ENCODE assay signal across 22 mouse cellular contexts in the genomic region with DNA sequence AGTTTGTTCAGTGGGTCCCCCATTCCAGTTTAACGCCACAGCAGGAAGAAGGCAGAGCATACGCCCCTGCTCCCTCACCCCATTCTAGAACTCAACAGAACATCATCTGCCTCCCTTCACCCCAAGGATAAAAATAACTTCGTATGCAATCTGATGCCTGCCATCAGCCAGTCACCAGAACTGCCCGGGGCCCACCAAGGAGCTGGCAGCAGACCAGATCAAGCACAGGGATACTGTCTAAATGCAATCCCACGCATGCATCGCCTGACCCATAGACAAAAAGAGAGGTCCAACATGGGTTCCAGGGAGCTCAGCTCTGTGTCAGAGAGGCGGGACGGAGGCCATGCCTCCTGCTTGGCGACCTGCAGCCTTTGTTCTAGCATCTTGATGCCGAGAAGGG. TPM values are rescaled to one million over a fixed set of nuclear protein-coding genes. Genes with fewer than 3 reads are reported as not detected.
DNase-seq lines count a peak whose midpoint lies in the region; ATAC-seq and TF ChIP-seq lines count a peak whose summit lies in the region.
"Had no signal": no experiment of that assay in that cellular context is flagged by ENCODE, and none has a peak within 500 bp of the region (broad histone marks: within the 10 kb centered on the region; RNA-seq: fewer than 3 reads in every experiment).

No protein-coding gene starts in this region.

- intact Hi-C loops in heart, postnatal 10 days (cut with DNase I), result no loop called here

- H3K9ac ChIP-seq in forebrain, postnatal 0 days, result no peak overlapping the region
- H3K9ac ChIP-seq in heart, postnatal 0 days (replicated peaks; ENCODE audit: low read depth, low read length), result no peak overlapping the region
- no peak overlapping the region for H3K9ac ChIP-seq in limb, embryonic 13.5 days
- no peak overlapping the region for H3K9ac ChIP-seq in intestine, postnatal 0 days (ENCODE audit: low read depth, low read length)
- H3K9ac ChIP-seq: forebrain, embryonic 13.5 days had no signal

- no peak for DNase-seq in forebrain, embryonic 10.5 days (ENCODE audit: extremely low spot score, low spot score)
- DNase-seq in forebrain, postnatal 0 days, result no peak
- DNase-seq in heart, postnatal 0 days (ENCODE audit: low spot score), result peak; percentile 30
- DNase-seq in heart, postnatal 10 days, result no peak
- no peak for DNase-seq in embryonic facial prominence, embryonic 10.5 days (ENCODE audit: low spot score)
- no peak for DNase-seq in layer of hippocampus, adult 9-11 months
- DNase-seq: adrenal gland, postnatal 14 days; cerebellum, adult 11 months; gastrocnemius, postnatal 14 days; kidney, adult 18-20 months; liver; midbrain, embryonic 14.5 days; thymus, postnatal 14 days had no signal

- peak overlapping the region; percentile 51 for H3K27ac ChIP-seq in forebrain, embryonic 10.5 days
- no peak overlapping the region for H3K27ac ChIP-seq in forebrain, postnatal 0 days (ENCODE audit: low read depth, low read length)
- H3K27ac ChIP-seq in heart, postnatal 0 days (ENCODE audit: low read depth), result no peak overlapping the region
- H3K27ac ChIP-seq in embryonic facial prominence, embryonic 10.5 days (replicated peaks), result peak overlapping the region; percentile 67
- H3K27ac ChIP-seq in limb, embryonic 13.5 days, result peak overlapping the region; percentile 28; the same call in 1 of the 2 replicates
- no peak overlapping the region for H3K27ac ChIP-seq in intestine, postnatal 0 days (ENCODE audit: low read depth, low read length)
- H3K27ac ChIP-seq: forebrain, embryonic 13.5 days; kidney, postnatal 0 days had no signal

- TF ChIP-seq CTCF in forebrain, postnatal 0 days (IDR thresholded peaks at IDR 0.05; ENCODE audit: low read depth), result no peak
- TF ChIP-seq CTCF in heart, postnatal 0 days (IDR thresholded peaks at IDR 0.05; ENCODE audit: low read depth), result no peak
- TF ChIP-seq CTCF in intestine, postnatal 0 days (IDR thresholded peaks at IDR 0.05; ENCODE audit: low read depth), result no peak

- WGBS in forebrain, embryonic 10.5 days, result 87% methylated on average over 10 of the region's 10 CpGs
- WGBS in forebrain, postnatal 0 days, result 62% methylated on average over 10 of the region's 10 CpGs
- 41% methylated on average over 10 of the region's 10 CpGs for WGBS in heart, postnatal 0 days
- 78% methylated on average over 10 of the region's 10 CpGs for WGBS in embryonic facial prominence, embryonic 10.5 days
- WGBS in limb, embryonic 13.5 days, result 72% methylated on average over 10 of the region's 10 CpGs
- WGBS in intestine, postnatal 0 days, result 80% methylated on average over 10 of the region's 10 CpGs

- no peak overlapping the region for H3K4me3 ChIP-seq in forebrain, embryonic 10.5 days
- H3K4me3 ChIP-seq in forebrain, postnatal 0 days (ENCODE audit: low read depth, low read length), result no peak overlapping the region
- H3K4me3 ChIP-seq in heart, postnatal 0 days (ENCODE audit: low read depth, low read length), result no peak overlapping the region
- H3K4me3 ChIP-seq in embryonic facial prominence, embryonic 10.5 days, result no peak overlapping the region
- H3K4me3 ChIP-seq in limb, embryonic 13.5 days, result no peak overlapping the region
- H3K4me3 ChIP-seq in intestine, postnatal 0 days (ENCODE audit: low read depth, low read length), result no peak overlapping the region
- H3K4me3 ChIP-seq: forebrain, embryonic 13.5 days; myocyte had no signal

- H3K4me1 ChIP-seq in forebrain, embryonic 10.5 days, result peaks cover 91% of the 10 kb centered on the region
- H3K4me1 ChIP-seq in forebrain, postnatal 0 days (ENCODE audit: insufficient read depth), result peaks cover 16% of the 10 kb centered on the region; the same call in 1 of the 2 replicates
- peaks cover 44% of the 10 kb centered on the region for H3K4me1 ChIP-seq in heart, postnatal 0 days (ENCODE audit: control insufficient read depth, insufficient read depth)
- peaks cover 92% of the 10 kb centered on the region for H3K4me1 ChIP-seq in embryonic facial prominence, embryonic 10.5 days
- peaks cover 89% of the 10 kb centered on the region for H3K4me1 ChIP-seq in limb, embryonic 13.5 days
- H3K4me1 ChIP-seq in intestine, postnatal 0 days (replicated peaks; ENCODE audit: control insufficient read depth, insufficient read depth, low read length), result 0 out of 2 replicates have a peak, but pooled peaks cover 2% of the 10 kb centered on the region

- TF ChIP-seq EP300 in heart, postnatal 0 days (IDR thresholded peaks at IDR 0.05; ENCODE audit: low read depth), result no peak

- H3K27me3 ChIP-seq in forebrain, embryonic 10.5 days (ENCODE audit: poor library complexity, severe bottlenecking), result 0 out of 2 replicates have a peak, but pooled peaks cover 5% of the 10 kb centered on the region
- H3K27me3 ChIP-seq in forebrain, postnatal 0 days (ENCODE audit: insufficient read depth, low read length), result no peaks in the 10 kb centered on the region
- no peaks in the 10 kb centered on the region for H3K27me3 ChIP-seq in heart, postnatal 0 days (ENCODE audit: control insufficient read depth, insufficient read depth, low read length)
- no peaks in the 10 kb centered on the region for H3K27me3 ChIP-seq in embryonic facial prominence, embryonic 10.5 days (replicated peaks; ENCODE audit: low read depth, poor library complexity, severe bottlenecking)
- H3K27me3 ChIP-seq in limb, embryonic 13.5 days, result no peaks in the 10 kb centered on the region
- H3K27me3 ChIP-seq in intestine, postnatal 0 days (replicated peaks; ENCODE audit: control insufficient read depth, insufficient read depth, low read length), result no peaks in the 10 kb centered on the region
- H3K27me3 ChIP-seq: forebrain, embryonic 13.5 days had no signal

- H3K36me3 ChIP-seq in forebrain, embryonic 10.5 days (replicated peaks), result no peaks in the 10 kb centered on the region
- H3K36me3 ChIP-seq in forebrain, postnatal 0 days (ENCODE audit: insufficient read depth), result no peaks in the 10 kb centered on the region
- H3K36me3 ChIP-seq in heart, postnatal 0 days (replicated peaks; ENCODE audit: control insufficient read depth, insufficient read depth, low read length), result no peaks in the 10 kb centered on the region
- H3K36me3 ChIP-seq in embryonic facial prominence, embryonic 10.5 days (replicated peaks), result no peaks in the 10 kb centered on the region
- no peaks in the 10 kb centered on the region for H3K36me3 ChIP-seq in limb, embryonic 13.5 days
- H3K36me3 ChIP-seq in intestine, postnatal 0 days (ENCODE audit: control insufficient read depth, insufficient read depth), result peaks cover 10% of the 10 kb centered on the region; the same call in 1 of the 2 replicates

- ATAC-seq in forebrain, postnatal 0 days, result no peak
- ATAC-seq in heart, postnatal 0 days (ENCODE audit: insufficient read depth, low read depth), result no peak
- no peak for ATAC-seq in limb, embryonic 13.5 days (ENCODE audit: low FRiP score, low read depth)
- ATAC-seq in intestine, postnatal 0 days, result no peak
- ATAC-seq: CD4-positive, CD25-positive, alpha-beta regulatory T cell, adult 4 months; forebrain, embryonic 13.5 days; lung, postnatal 0 days had no signal

- no peaks in the 10 kb centered on the region for H3K9me3 ChIP-seq in forebrain, embryonic 10.5 days
- no peaks in the 10 kb centered on the region for H3K9me3 ChIP-seq in forebrain, postnatal 0 days (ENCODE audit: low read length)
- H3K9me3 ChIP-seq in heart, postnatal 0 days (replicated peaks; ENCODE audit: control insufficient read depth, low read length), result no peaks in the 10 kb centered on the region
- no peaks in the 10 kb centered on the region for H3K9me3 ChIP-seq in embryonic facial prominence, embryonic 10.5 days
- no peaks in the 10 kb centered on the region for H3K9me3 ChIP-seq in limb, embryonic 13.5 days
- no peaks in the 10 kb centered on the region for H3K9me3 ChIP-seq in intestine, postnatal 0 days (ENCODE audit: control insufficient read depth)
- H3K9me3 ChIP-seq: forebrain, embryonic 13.5 days had no signal

- no peak overlapping the region for H3K4me2 ChIP-seq in forebrain, postnatal 0 days (ENCODE audit: low read depth)
- no peak overlapping the region for H3K4me2 ChIP-seq in heart, postnatal 0 days (ENCODE audit: low read depth, low read length)
- no peak overlapping the region for H3K4me2 ChIP-seq in limb, embryonic 13.5 days (replicated peaks)
- no peak overlapping the region for H3K4me2 ChIP-seq in intestine, postnatal 0 days (replicated peaks; ENCODE audit: low read depth)
- H3K4me2 ChIP-seq: forebrain, embryonic 13.5 days had no signal

RNA-seq across cellular contexts. Expression of a gene that starts 21.7 kb away (rescaled TPM):
- polyA plus RNA-seq in forebrain, embryonic 10.5 days (2016; fragmentation: Nextera tagmentation; extraction: Ambion mirVana), result 1.9 and 2.1 TPM in 2 replicates
- 3.4 and 5.5 TPM in 2 replicates for total RNA-seq in forebrain, postnatal 0 days (2014; rRNA removed)
- 0.75 and 1.2 TPM in 2 replicates for polyA plus RNA-seq in forebrain, postnatal 0 days (2015; fragmentation: Nextera tagmentation; extraction: Ambion mirVana)
- total RNA-seq in heart, postnatal 0 days (2014; rRNA removed; ENCODE audit: low replicate concordance), result 18.8 and 34.6 TPM in 2 replicates
- polyA plus RNA-seq in heart, postnatal 0 days (2015; fragmentation: Nextera tagmentation; extraction: Ambion mirVana), result 5.8 and 6.2 TPM in 2 replicates
- 10 to 100 TPM; 12.8 to 26.7 TPM for total RNA-seq in heart, postnatal 10 days (2021)
- polyA plus RNA-seq in embryonic facial prominence, embryonic 10.5 days (2016; fragmentation: Nextera tagmentation; extraction: Ambion mirVana), result 1.6 and 2.1 TPM in 2 replicates
- 5.1 and 5.5 TPM in 2 replicates for polyA plus RNA-seq in limb, embryonic 13.5 days (2015; fragmentation: Nextera tagmentation; extraction: Ambion mirVana)
- 7.8 and 7.9 TPM in 2 replicates for polyA plus RNA-seq in intestine, postnatal 0 days (2015; fragmentation: Nextera tagmentation; extraction: Ambion mirVana)

RNA-seq across cellular contexts. Expression of a gene that starts 49.4 kb away (rescaled TPM):
- 0.09 TPM in 1 of 2 replicates, not detected in the other for polyA plus RNA-seq in forebrain, embryonic 10.5 days (2016; fragmentation: Nextera tagmentation; extraction: Ambion mirVana)
- total RNA-seq in forebrain, postnatal 0 days (2014; rRNA removed), result not detected in 2 replicates
- not detected in 2 replicates for polyA plus RNA-seq in forebrain, postnatal 0 days (2015; fragmentation: Nextera tagmentation; extraction: Ambion mirVana)
- total RNA-seq in heart, postnatal 0 days (2014; rRNA removed; ENCODE audit: low replicate concordance), result 1.7 TPM in 1 of 2 replicates, not detected in the other
- 0.10 TPM in 1 of 2 replicates, not detected in the other for polyA plus RNA-seq in heart, postnatal 0 days (2015; fragmentation: Nextera tagmentation; extraction: Ambion mirVana)
- total RNA-seq in heart, postnatal 10 days (2021), result under 1 TPM; 0.36 to 0.62 TPM
- 0.11 and 0.40 TPM in 2 replicates for polyA plus RNA-seq in embryonic facial prominence, embryonic 10.5 days (2016; fragmentation: Nextera tagmentation; extraction: Ambion mirVana)
- polyA plus RNA-seq in limb, embryonic 13.5 days (2015; fragmentation: Nextera tagmentation; extraction: Ambion mirVana), result 0.26 and 0.28 TPM in 2 replicates
- 0.25 and 0.31 TPM in 2 replicates for polyA plus RNA-seq in intestine, postnatal 0 days (2015; fragmentation: Nextera tagmentation; extraction: Ambion mirVana)
- total RNA-seq: adrenal gland, postnatal 14 days; gastrocnemius, postnatal 14 days; left cerebral cortex, adult 18-20 months had no signal
- polyA plus RNA-seq: CD4-positive, CD25-positive, alpha-beta regulatory T cell, adult 4 months; forebrain, embryonic 13.5 days; midbrain, embryonic 14.5 days; myocyte; neural tube, embryonic 14.5 days had no signal

RNA-seq across cellular contexts. Expression of a gene that starts 52.4 kb away (rescaled TPM):
- 0.06 and 0.12 TPM in 2 replicates for polyA plus RNA-seq in forebrain, embryonic 10.5 days (2016; fragmentation: Nextera tagmentation; extraction: Ambion mirVana)
- 0.95 and 1.5 TPM in 2 replicates for total RNA-seq in forebrain, postnatal 0 days (2014; rRNA removed)
- 0.30 and 0.71 TPM in 2 replicates for polyA plus RNA-seq in forebrain, postnatal 0 days (2015; fragmentation: Nextera tagmentation; extraction: Ambion mirVana)
- total RNA-seq in heart, postnatal 0 days (2014; rRNA removed; ENCODE audit: low replicate concordance), result 0.15 and 2.1 TPM in 2 replicates
- 0.33 and 0.43 TPM in 2 replicates for polyA plus RNA-seq in heart, postnatal 0 days (2015; fragmentation: Nextera tagmentation; extraction: Ambion mirVana)
- under 1 TPM; 0.29 to 0.60 TPM for total RNA-seq in heart, postnatal 10 days (2021)
- 0.05 and 0.08 TPM in 2 replicates for polyA plus RNA-seq in embryonic facial prominence, embryonic 10.5 days (2016; fragmentation: Nextera tagmentation; extraction: Ambion mirVana)
- 0.51 and 0.70 TPM in 2 replicates for polyA plus RNA-seq in limb, embryonic 13.5 days (2015; fragmentation: Nextera tagmentation; extraction: Ambion mirVana)
- 0.33 TPM in 2 replicates for polyA plus RNA-seq in intestine, postnatal 0 days (2015; fragmentation: Nextera tagmentation; extraction: Ambion mirVana)
- polyA plus RNA-seq: CD4-positive, CD25-positive, alpha-beta regulatory T cell, adult 4 months; myocyte had no signal

Comparison
In these comparisons a context has a peak if more than half of its experiments do, and no peak if none do; other contexts are left out.
1. H3K27ac ChIP-seq: peak in forebrain, embryonic 10.5 days (single experiment), embryonic facial prominence, embryonic 10.5 days (single experiment) and limb, embryonic 13.5 days (single experiment); none in forebrain, postnatal 0 days (single experiment), heart, postnatal 0 days (single experiment) and intestine, postnatal 0 days (single experiment).